Mouse (Mus musculus): Measurements from ENCODE around the gene Gpd1.
A peak's percentile ranks its signal among the peaks of the same experiment; 100 is the strongest.
"Not testable (repeated sequence)": the region's sequence is repeated elsewhere in the genome, so short reads cannot be mapped to it uniquely, and the experiment has no call there.

Gpd1 gene

DNA sequence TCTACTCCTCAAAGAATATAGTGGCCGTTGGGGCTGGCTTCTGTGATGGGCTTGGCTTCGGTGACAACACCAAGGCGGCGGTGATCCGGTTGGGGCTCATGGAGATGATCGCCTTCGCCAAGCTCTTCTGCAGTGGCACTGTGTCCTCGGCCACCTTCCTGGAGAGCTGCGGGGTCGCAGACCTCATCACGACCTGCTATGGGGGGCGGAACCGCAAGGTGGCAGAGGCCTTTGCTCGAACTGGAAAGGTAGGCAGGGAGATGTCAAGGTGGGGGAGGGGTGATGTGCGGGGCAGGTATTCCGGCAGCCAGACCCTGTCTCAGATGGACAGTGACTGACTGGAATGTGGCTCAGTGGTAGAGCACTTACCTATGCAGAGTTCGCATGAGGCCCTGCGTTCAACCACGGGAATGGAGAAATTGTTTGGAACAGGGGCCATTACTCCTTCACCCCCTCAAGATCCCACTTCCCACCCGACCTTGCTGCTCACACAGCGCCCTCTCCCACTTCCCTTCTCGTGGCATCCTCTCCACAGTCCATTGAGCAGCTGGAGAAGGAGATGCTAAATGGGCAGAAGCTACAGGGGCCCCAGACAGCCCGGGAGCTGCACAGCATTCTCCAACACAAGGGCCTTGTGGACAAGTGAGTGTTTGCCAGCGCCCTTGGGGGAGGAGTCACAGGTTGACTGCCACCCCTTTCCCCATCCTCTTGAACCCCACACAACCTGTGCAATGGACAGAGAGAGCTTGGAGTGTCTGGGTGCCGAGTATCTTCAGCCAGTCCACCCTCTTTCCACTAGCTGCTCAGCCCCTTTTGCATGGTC, 4.8 kb downstream of the Gpd1 start:
- DNase-seq (ENCODE audit: low read depth, low spot score) = no peak

DNA sequence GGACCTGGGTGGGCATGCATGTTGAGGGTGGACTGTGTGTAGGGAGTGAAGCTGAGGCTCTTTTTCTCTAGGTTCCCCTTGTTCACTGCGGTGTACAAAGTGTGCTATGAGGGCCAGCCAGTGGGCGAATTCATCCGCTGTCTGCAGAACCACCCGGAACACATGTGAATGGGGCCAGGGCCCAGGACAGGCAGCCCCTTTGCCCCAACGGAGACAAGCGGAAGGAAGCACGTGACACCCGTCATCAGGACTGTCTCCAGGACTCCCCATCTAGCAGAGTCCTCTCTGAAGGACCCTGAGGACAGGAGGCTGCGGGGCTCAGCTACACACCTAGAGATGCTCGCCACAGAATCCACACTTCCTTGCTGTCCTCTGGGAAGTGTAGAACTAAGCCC, 5.8 kb downstream of the Gpd1 start:
- DNase-seq (ENCODE audit: low read depth, low spot score) = no peak

DNA sequence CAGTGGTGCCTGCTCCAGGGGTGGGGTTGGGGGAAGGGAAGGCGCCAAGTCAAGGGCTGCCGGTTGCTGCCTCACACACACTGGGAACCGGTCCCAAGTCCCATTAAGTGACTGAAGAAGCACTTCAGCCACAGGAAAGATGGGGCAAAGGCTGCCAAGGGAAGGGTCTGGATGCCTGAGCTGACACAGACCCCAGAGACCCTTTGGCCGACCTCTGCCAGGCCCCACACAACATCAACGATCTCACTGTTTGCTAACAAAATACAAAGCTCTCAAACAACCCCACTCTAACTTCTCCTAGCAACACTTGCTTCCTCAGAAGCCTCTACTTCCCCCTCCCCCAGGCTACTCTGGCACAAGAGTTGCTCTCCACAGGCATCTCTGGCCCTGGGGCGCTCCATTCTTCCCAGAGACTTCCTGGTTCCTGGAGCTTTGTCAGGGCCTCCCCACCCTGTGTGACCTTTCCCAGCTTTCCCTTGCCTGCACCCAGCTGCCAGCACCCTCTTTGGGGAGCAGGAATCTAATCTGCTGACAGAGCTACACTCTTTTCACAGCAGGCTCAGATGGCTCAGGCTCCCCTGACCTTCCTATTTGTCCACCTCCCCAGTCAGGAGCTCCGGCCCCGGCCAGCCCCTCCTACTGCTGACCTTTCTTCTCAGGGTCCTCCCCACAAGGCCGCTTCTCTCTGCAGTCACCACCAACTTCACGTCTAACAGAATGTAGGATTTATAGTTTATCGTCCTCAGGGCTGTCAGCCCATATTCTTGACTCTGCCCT, 6.4 kb downstream of the Gpd1 start:
- peak; percentile 65 for DNase-seq (ENCODE audit: low read depth, low spot score)

DNA sequence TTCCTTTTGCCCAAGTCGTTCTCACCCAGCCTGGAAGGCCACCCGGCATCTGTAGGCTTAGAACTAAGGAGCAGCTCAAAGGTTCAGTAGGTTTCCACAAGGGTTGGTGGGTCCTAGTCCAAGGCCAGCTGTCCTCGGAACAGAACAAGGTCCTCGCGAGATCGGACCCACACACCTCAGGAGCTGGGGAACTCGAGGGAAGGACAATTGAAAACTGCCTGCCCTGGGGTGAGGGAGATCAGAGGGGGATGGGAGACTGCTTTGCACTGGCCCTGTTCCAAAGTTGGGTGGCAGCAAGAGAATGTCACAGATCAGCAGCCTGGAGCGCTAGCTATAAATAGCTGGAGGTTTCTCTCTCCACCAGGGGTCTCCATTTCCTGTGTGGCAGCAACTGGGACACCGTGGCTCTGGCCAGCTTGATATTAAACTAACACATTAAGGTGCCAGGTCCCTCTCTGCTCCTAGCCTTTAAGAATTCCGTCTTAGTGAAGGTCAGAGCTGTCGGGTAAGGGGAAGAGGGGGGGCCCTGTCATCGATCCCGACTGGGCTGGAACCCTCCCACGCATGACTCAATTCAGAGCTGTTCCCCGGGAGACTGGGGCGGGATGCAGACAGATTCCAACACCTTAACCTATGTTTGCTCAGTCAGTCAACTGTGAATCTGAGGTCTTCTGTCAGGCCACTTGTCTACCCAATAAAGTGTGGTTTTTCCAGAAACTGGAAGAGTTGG, 7.1 kb downstream of the Gpd1 start:
- DNase-seq (ENCODE audit: low read depth, low spot score) = peak; percentile 89

DNA sequence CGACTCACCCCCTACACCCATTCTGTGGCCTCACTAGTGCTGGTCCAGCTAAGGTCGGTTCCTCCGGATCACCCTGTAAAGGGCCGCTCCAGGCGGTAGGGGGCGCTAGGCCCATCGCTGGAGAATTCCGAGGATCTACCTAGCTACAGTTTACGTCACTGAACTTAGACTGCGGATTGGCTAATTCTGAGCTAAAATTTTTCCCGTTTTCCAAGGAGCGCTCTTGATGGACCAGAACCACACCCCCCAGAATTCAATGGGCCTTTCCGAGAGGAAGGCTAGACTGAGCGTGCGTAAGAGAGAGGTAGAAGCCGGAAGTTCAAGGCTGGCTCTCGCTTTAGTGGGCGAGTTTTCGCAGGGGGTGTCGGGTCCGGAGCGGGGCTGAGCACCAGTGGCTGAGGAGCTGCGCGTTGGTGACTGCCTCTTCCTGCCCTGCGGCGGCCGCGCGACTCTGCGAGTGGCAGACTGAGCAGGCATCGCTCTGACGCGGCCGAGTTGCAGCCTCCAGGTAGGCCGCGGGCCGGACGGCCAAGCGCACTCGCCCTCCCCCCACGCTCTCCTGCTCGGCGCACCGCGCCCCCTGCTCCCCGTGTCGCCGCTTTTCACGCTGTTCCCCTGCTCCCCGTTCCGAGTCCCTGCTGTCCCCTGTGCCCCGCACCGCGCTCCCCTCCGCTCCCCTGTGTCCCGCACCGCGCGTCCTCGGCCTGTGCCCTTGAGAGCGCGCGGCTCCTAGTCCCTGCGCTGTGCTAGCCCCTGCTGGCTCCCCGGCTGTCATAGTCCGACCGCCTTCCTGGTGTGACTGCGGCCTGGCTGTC, 8.2 kb downstream of the Gpd1 start, which contains the start of gene Cox14:
Gene Cox14 (plus strand): TSS at position 278 of the 815 bp plus-strand sequence.
- peak; percentile 100 for DNase-seq (ENCODE audit: low read depth, low spot score)

DNA sequence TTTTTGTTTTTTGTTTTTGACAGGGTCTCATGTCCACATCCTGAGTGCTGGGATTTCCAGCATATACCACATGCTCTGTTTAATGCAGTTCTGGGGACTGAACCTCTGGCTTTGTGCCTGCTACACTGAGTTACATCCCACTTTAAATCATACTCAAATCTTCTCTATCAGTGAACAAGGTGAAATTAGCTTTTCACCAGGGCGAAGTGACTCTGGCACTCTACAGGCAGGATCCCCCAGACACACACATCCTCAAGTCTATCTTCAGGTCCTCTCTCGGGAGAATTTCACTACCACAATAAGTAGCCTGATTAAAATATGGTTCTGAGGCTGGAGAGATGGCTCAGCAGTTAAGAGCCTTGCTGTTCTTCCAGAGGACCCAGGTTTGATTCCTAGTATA, 9.2 kb downstream of the Gpd1 start:
- DNase-seq (ENCODE audit: low read depth, low spot score) = no peak

DNA sequence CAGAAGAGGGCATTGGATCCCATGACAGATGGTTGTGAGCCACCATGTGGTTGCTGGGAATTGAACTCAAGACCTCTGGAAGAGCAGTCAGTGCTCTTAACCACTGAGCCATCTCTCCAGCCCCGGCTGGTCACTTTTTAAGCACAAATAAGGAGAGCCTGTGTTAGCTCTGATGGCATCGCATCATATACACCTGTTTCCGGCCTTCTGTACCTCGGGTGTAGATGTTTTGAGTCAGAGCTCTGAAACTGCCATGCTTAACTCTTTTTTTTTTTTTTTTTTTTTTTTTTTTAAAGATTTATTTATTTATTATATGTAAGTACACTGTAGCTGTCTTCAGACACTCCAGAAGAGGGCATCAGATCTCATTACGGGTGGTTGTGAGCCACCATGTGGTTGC, 9.7 kb downstream of the Gpd1 start:
- DNase-seq (ENCODE audit: low read depth, low spot score) = not testable (repeated sequence)

DNA sequence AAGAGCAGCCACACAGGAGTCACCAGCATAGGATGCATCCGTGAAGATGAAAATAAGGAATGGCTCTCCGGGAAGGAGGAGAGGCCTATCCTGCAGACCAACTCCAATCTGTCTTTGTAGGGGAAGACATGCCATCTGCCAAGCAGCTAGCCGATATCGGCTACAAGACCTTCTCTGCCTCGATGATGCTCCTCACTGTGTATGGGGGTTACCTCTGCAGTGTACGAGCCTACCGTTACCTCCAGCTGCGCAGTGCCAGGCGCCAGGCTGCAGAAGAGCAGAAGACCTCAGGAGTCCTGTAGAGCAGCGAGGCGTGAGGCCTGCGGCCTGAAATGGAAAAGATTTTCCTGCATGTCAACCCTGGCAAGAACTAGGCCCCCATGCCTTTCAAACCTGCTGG, 10.2 kb downstream of the Gpd1 start:
- DNase-seq (ENCODE audit: low read depth, low spot score) = no peak

DNA sequence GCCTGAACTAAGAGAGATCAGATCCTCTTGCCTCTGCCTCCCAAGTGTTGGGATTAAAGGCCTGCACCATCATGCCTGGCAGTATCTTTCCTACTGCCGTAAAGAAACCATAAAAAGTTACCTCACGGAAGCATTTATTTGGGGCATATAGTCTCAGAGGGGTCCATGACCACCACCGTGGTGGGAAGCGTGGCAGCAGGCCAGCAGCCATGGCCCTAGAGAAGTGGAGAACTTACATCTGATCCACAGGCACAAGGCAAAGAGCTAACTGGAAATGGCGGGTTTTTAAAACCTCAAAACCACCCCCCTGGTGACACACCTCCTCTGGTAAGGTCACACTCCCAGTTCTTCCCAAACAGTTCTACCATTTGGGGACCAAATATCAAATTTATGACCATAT, 10.9 kb downstream of the Gpd1 start:
- DNase-seq (ENCODE audit: low read depth, low spot score) = no peak

DNA sequence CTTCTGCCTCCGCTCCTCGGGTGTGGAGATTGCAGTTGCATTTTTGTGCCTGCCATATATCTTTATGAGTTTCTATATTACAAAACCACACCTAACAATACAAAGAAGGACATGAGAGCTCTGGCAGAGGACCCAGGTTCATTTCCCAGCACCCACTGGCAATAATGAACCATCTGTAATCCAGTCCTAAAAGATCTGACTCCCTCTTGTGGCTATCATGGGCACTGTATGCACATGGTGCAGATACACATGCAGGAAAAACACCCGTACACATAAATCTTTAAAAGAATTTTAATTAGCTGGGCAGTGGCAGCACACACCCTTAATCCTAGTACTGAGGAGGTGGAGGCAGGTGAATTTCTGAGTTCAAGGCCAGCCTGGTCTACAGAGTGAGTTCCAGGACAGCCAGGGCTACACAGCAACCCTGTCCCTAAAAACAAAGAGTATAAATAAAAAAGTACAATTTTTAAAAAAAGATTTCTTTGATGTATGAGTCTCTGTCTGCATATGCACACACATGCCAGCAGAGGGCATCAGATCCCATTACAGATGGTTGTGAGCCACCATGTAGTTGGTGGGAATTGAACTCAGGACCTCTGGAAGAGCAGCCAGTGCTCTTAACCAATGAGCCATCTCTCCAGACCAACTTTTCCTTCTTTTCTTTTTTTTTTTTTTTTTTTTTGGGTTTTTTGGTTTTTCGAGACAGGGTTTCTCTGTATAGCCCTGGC, 11.9 kb downstream of the Gpd1 start:
- no peak for DNase-seq (ENCODE audit: low read depth, low spot score)

DNA sequence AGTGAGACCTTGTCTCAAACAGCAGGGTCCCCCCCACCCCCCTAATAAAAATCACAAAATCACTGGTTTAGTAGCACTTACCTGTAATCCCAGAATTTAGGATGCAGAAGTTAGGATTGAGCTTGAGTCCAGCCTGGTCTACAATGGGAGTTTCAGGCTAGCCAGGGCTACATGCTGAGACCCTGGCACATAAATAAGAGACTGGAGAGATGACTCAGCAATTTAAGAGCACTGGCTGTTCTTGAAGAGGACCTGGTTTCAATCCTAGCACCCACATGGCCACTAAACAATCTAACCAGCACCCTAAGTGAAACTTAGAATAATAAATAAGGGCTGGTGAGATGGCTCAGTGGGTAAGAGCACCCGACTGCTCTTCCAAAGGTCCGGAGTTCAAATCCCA, 13.9 kb downstream of the Gpd1 start:
- DNase-seq (ENCODE audit: low read depth, low spot score) = no peak

DNA sequence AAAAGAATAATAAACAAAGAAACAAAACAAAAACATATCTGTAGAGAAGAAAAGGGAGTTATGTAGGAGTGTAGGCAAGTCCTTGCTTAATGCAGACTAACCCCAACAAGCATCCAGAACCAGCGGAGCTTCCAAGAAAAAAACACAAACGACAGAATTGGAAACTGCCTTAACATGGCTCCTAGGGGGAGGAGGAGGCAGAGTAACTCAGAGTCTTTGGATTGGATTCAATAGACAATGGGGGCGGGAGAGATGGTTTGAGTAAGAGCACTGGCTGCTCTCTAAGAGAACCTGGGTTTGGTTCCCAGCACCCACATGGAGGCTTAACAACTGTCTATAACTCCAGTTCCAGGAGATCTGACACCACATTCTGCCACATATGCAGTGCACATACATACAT, 14.4 kb downstream of the Gpd1 start:
- no peak for DNase-seq (ENCODE audit: low read depth, low spot score)

DNA sequence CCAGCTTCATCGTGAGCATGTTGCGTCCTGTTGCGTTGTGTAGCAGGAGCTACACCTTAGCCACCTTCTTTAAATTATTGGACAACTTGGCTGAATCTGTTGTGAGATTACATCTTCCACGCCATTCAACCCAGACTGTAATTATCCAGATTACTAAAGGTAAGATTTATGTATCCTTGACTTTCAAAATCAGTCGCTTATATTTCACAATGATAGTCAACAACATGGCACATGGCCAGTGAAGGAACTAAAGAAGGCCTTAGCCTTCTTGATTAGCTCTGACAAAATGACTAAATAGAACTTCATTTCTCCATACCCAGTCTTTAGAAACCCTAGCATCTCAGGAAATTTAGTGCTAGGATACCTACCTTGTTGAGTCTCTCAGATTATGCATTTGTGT, 15.9 kb downstream of the Gpd1 start:
- DNase-seq (ENCODE audit: low read depth, low spot score) = no peak

DNA sequence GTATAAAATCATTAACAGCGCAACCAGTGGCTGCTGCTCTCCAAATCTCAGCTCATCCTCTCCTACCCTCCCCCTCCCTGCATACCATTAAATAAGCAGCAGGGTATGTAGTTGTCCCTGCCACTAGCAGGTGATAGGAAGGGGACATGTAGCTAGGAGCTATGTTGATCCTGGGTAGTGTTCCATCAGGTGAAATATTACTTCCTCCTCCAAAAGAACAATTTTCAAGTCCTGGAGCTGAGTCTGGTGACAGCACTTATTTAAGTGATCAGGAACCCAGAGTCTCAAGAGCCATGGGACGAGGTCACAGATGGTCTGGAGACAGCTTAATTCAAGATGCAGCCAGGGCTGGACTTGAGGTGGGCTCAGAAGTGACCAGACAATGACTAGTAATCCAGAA, 18.3 kb downstream of the Gpd1 start:
- DNase-seq (ENCODE audit: low read depth, low spot score) = no peak

DNA sequence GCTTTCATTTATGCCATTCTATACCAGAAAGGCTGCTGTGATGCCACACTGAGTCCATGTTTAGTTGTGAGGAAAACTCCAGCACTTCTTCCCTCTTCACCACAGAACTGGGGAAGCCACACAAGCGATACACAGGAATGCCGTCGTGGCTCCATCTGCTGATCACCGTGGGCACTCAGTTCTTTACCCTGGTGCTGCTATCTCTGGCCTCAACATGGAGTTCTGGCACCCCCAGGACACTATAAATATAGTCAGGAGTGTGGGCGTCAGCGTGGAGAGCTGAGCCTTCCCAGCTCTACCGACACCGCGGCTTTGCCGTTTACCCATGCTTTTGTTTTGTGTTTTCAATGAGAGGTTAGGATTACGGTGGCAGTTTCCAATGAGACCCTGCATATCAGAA, 19.4 kb downstream of the Gpd1 start:
- DNase-seq (ENCODE audit: low read depth, low spot score) = peak; percentile 77

DNA sequence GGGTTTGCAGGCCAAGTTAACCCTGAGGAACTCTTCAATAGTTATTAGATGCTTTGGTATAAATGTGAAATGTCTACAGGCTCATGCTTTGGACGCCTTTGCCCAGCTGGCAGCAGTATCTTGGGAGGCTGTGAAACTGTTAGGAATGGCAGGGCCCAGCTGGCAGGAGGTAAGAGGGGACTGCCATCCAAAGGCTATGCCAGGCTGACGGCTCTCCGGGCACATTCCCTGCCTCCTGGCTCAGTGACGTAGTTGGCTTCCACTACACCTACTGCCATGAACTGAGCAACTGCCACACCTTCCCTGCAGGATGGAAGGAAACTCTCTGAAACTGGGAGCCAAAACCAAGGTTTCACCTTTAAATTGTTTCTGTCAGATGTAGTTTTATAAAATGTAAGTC, 22.9 kb downstream of the Gpd1 start:
- DNase-seq (ENCODE audit: low read depth, low spot score) = no peak

DNA sequence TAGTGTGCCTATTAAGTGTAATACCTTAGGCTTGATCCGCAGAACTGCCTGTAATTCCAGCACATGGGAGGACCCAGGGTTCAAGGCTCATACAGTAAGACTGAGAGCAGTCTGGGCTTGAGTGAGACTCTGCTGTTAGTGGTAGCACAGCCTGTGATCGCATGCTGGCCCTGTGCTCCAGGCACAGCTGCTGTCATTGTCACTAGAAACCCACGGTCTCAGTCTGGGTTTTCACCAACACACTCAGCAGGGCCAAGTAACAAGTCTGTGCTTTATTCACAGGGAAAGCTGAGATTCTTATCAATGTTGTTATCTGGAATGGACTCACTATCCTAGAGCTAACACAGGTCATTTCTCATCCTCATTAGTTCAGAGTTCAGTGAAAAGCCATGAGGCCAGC, 36.9 kb downstream of the Gpd1 start:
- DNase-seq (ENCODE audit: low read depth, low spot score) = peak; percentile 39

DNA sequence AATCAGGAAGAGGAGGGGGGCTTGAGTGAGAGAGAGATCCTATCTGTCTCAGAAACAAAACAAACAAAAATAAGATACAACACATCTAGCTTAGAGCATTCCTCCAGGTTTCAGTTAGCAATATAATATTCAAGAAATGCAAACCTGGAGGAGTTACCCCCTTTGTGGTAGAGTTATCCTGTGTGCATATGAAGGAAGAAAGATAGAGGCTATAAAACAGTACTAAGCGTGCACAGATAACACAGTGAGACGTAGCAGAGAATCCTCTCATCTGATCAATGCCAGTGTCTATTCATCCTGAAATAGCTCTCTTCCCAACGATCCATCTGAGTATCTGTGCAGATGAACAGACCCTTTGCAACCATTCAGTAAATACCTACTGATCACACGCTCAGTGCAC, 50.2 kb downstream of the Gpd1 start:
- DNase-seq (ENCODE audit: low read depth, low spot score) = no peak

DNA sequence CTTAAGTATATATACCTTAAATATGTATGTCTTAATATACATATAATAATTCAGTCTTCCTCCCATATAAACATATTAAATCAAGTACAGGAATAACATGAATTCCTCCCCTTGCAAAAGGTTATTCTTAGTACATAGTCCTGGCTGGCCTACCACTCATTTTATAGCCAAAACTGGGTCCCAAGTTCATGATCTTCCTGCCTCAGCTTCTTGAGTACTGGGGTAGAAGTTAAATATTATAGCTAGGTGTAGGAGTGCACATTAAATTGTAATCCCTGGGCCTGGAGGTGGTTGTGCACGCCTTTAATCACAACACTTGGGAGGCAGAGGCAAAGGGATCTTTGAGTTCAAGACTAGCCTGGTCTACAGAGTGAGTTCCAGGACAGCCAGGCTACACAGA, 51.4 kb downstream of the Gpd1 start:
- no peak for DNase-seq (ENCODE audit: low read depth, low spot score)

DNA sequence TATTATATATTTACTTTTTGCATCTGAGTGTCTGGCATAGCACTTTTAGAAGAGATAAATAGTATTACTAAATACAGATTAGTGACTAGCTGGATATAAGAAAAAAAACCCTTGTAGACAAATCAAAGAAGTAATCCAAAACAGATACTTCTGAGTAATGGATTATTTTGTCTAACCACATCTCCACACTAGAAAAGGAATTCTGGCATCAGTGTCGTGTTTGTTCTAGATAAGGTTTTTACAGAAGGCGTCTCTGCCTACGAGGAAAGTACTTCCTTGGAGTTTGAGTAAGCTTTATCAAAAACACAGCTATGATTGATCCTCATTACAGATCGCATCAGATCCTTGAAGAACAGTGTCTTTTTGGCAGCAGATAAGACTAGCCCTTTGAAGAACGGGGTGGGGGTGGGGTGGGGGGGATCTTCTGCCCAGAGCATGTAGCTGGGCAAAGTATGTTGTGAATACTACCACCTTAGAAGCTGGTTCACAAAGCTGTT, 53.7 kb downstream of the Gpd1 start:
- no peak for DNase-seq (ENCODE audit: low read depth, low spot score)
